Mouse (Mus musculus) embryonic facial prominence, embryonic 10.5 days (tissue): ENCODE data around the gene Gm21721. TPM values are rescaled to one million over a fixed set of nuclear protein-coding genes. Genes with fewer than 3 reads are reported as not detected.
"Not testable (repeated sequence)": the region's sequence is repeated elsewhere in the genome, so short reads cannot be mapped to it uniquely, and the experiment has no call there.

Experiments
- DNase-seq: peaks from one replicate; pipeline ENCODE4 v3.0.0-alpha.2; 2017; ENCODE audit warnings: low spot score
- H3K27ac ChIP-seq: fragments of 300-500 bp; sonication (generic); replicated peaks from 2 replicates; pipeline ENCODE4 v1.5.1; 2016; ENCODE audit warnings: mild to moderate bottlenecking
- H3K27me3 ChIP-seq: fragments of 300-500 bp; sonication (generic); replicated peaks from 2 replicates; pipeline ENCODE4 v1.6.1; 2016; ENCODE audit warnings: low read depth, mild to moderate bottlenecking; ENCODE audit not compliant: poor library complexity, severe bottlenecking
- H3K36me3 ChIP-seq: fragments of 300-500 bp; sonication (generic); replicated peaks from 2 replicates; pipeline ENCODE4 v1.6.1; 2016; ENCODE audit warnings: mild to moderate bottlenecking, moderate library complexity
- H3K4me1 ChIP-seq: fragments of 300-500 bp; sonication (generic); 2 replicates; pipeline ENCODE4 v1.6.1; 2016
- H3K4me3 ChIP-seq: fragments of 300-500 bp; sonication (generic); 2 replicates; pipeline ENCODE4 v1.5.1; 2016; ENCODE audit warnings: mild to moderate bottlenecking, moderate library complexity
- H3K9me3 ChIP-seq: fragments of 300-500 bp; sonication (generic); 2 replicates; pipeline ENCODE4 v1.6.1; 2016; ENCODE audit warnings: mild to moderate bottlenecking
- WGBS: fragments of 180-500 bp; shearing (Covaris S2); methylation state at CpG from one replicate; pipeline ENCODE4 v1.1.7; 2016; 5-methylcytosine and 5-hydroxymethylcytosine counted together
- polyA plus RNA-seq: library from polyadenylated mRNA; unstranded; fragments of >200 nt; fragmentation: Nextera tagmentation; extraction: Ambion mirVana; gene quantifications from 2 replicates; pipeline ENCODE4 v1.2.1, GENCODE M21; 2016

The Gm21721 gene
- polyA plus RNA-seq = not detected in 2 replicates

GRCm38 (mm10) chrY:9202090-9202489, at the start of gene Gm21721:
TSS of gene Gm21721 (minus strand) at chrY:9202190.
- not testable (repeated sequence) for H3K27me3 ChIP-seq, H3K9me3 ChIP-seq, H3K36me3 ChIP-seq, H3K4me1 ChIP-seq, H3K4me3 ChIP-seq, H3K27ac ChIP-seq, DNase-seq
- WGBS = 17% methylated on average over 1 of the region's 2 CpGs

Other genes with a start within 250 kb of the Gm21721 start
- gene Gm21292, start 68.3 kb downstream of the Gm21721 start, polyA plus RNA-seq = not detected in 2 replicates
- not detected in 2 replicates for gene Gm21812, start 145.0 kb upstream of the Gm21721 start, polyA plus RNA-seq
- gene Gm21874, start 214.0 kb upstream of the Gm21721 start, polyA plus RNA-seq = not detected in 2 replicates